Mouse (Mus musculus): Measurements from ENCODE around the gene Gltpd2. TPM values are rescaled to one million over a fixed set of nuclear protein-coding genes. Genes with fewer than 3 reads are reported as not detected.
"Not testable (repeated sequence)": the region's sequence is repeated elsewhere in the genome, so short reads cannot be mapped to it uniquely, and the experiment has no call there.

Gene Gltpd2
- polyA plus RNA-seq, 1 experiment, result not detected

- DNase-seq (ENCODE audit: low read depth), result no peak
Observed at GRCm38 (mm10) chr11:70516352-70516751, 2.6 kb upstream of the Gltpd2 start.

GRCm38 (mm10) chr11:70518436-70518835 is 560 bp upstream of the Gltpd2 start:
- DNase-seq (ENCODE audit: low read depth), result no peak

- DNase-seq (ENCODE audit: low read depth), result no peak
Observed at GRCm38 (mm10) chr11:70520178-70520769, 1.3 kb downstream of the Gltpd2 start.

GRCm38 (mm10) chr11:70523306-70523989 is 4.5 kb downstream of the Gltpd2 start:
- DNase-seq (ENCODE audit: low read depth), result not testable (repeated sequence)

GRCm38 (mm10) chr11:70524782-70525181 is 5.8 kb downstream of the Gltpd2 start:
- no peak for DNase-seq (ENCODE audit: low read depth)

- peak; percentile 77 for DNase-seq (ENCODE audit: low read depth)
Observed at GRCm38 (mm10) chr11:70525184-70525678, 6.2 kb downstream of the Gltpd2 start, which contains the start of gene Psmb6. Gene Psmb6 (plus strand): TSS chr11:70525367.

- no peak for DNase-seq (ENCODE audit: low read depth)
Observed at GRCm38 (mm10) chr11:70525726-70526125, 6.7 kb downstream of the Gltpd2 start.

GRCm38 (mm10) chr11:70526211-70526610 is 7.2 kb downstream of the Gltpd2 start:
- no peak for DNase-seq (ENCODE audit: low read depth)

- DNase-seq (ENCODE audit: low read depth), result no peak
Observed at GRCm38 (mm10) chr11:70528610-70529009, 9.6 kb downstream of the Gltpd2 start.

GRCm38 (mm10) chr11:70531065-70531464 is 12.1 kb downstream of the Gltpd2 start:
- not testable (repeated sequence) for DNase-seq (ENCODE audit: low read depth)

- no peak for DNase-seq (ENCODE audit: low read depth)
Observed at GRCm38 (mm10) chr11:70532839-70533238, 13.8 kb downstream of the Gltpd2 start, which contains the start of gene Gm40193. Gene Gm40193 (minus strand): TSS chr11:70532939.

GRCm38 (mm10) chr11:70539423-70539822 is 20.4 kb downstream of the Gltpd2 start:
- no peak for DNase-seq (ENCODE audit: low read depth)

GRCm38 (mm10) chr11:70539877-70540587 is 21.0 kb downstream of the Gltpd2 start, which contains the start of gene Pld2:
Gene Pld2 (plus strand): TSS chr11:70540064.
- DNase-seq (ENCODE audit: low read depth), result no peak

- DNase-seq (ENCODE audit: low read depth), result no peak
Observed at GRCm38 (mm10) chr11:70540928-70541327, 21.9 kb downstream of the Gltpd2 start.

GRCm38 (mm10) chr11:70541415-70541814 is 22.4 kb downstream of the Gltpd2 start:
- no peak for DNase-seq (ENCODE audit: low read depth)

GRCm38 (mm10) chr11:70544496-70544895 is 25.5 kb downstream of the Gltpd2 start:
- DNase-seq (ENCODE audit: low read depth), result no peak

- DNase-seq (ENCODE audit: low read depth), result no peak
Observed at GRCm38 (mm10) chr11:70551526-70551925, 32.5 kb downstream of the Gltpd2 start.

- DNase-seq (ENCODE audit: low read depth), result no peak
Observed at GRCm38 (mm10) chr11:70553940-70554339, 34.9 kb downstream of the Gltpd2 start.

- no peak for DNase-seq (ENCODE audit: low read depth)
Observed at GRCm38 (mm10) chr11:70557545-70557944, 38.5 kb downstream of the Gltpd2 start.

GRCm38 (mm10) chr11:70561937-70562286 is 42.9 kb downstream of the Gltpd2 start:
- DNase-seq (ENCODE audit: low read depth), result no peak

GRCm38 (mm10) chr11:70562287-70562994 is 43.4 kb downstream of the Gltpd2 start, which contains the start of gene Mink1:
Gene Mink1 (plus strand): TSS chr11:70562881.
- DNase-seq (ENCODE audit: low read depth), result no peak

- DNase-seq (ENCODE audit: low read depth), result no peak
Observed at GRCm38 (mm10) chr11:70562995-70563469, 44.0 kb downstream of the Gltpd2 start.
